Mouse (Mus musculus) lung, postnatal 0 days (tissue): Measurements from ENCODE around the gene Vmn1r127.
"Not testable (repeated sequence)": the region's sequence is repeated elsewhere in the genome, so short reads cannot be mapped to it uniquely, and the experiment has no call there.

ENCODE experiments used
- CTCF ChIP-seq: IDR thresholded peaks from 2 replicates; pipeline ENCODE4 v1.5.1; 2016; ENCODE audit warnings: antibody characterized with exemption, mild to moderate bottlenecking
- EP300 ChIP-seq: IDR thresholded peaks from 2 replicates; pipeline ENCODE4 v1.6.1; 2016; ENCODE audit warnings: antibody characterized with exemption, mild to moderate bottlenecking, control low read depth

- TF ChIP-seq CTCF, EP300: not testable (repeated sequence)
These were observed 41.5 kb upstream of the Vmn1r127 start, which contains the start of gene Vmn1r129 for GRCm38 (mm10) chr7:21361191-21361590.
